Mouse (Mus musculus): ENCODE measurements at regions not wholly inside any gene's neighbourhood (a gene's known extent, or its start where the extent isn't known, plus 50 kb on each side); places are given as distances from the start of the nearest gene placed in this dataset.
"Not testable (repeated sequence)": the region's sequence is repeated elsewhere in the genome, so short reads cannot be mapped to it uniquely, and the experiment has no call there.

DNA sequence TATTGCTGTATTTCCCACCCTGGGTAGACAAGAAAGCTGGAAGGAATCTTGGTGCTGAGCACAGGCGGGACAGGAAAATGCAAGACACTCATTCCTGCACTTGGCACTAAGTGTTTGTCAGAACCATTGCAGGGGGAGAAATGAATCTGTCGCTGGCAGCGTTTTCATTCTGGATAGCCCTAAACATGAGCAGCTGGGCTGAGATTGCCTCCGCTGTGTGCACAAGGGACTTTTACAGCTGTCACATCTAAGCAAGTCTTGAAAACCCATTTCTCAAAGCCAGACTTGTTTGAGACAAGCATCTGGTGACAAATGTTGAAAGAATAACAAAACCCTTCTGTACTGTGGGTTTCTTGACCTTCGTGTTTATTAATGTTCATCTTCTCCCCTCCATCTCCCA lies 438.4 kb upstream of the Jmjd1c start:
- no peak for DNase-seq (ENCODE audit: low spot score)
- H3K27me3 ChIP-seq (ENCODE audit: insufficient read depth, low read length), result no peaks in the 10 kb centered on the region
- no peaks in the 10 kb centered on the region for H3K4me1 ChIP-seq (ENCODE audit: insufficient read depth, low read depth, low read length)
- no peaks in the 10 kb centered on the region for H3K36me3 ChIP-seq (replicated peaks)
- TF ChIP-seq POLR2AphosphoS5 (IDR thresholded peaks at IDR 0.05; ENCODE audit: insufficient replicate concordance, low read depth, low read length) (no peak), GATA1 (IDR thresholded peaks at IDR 0.05; ENCODE audit: borderline replicate concordance, low read length) (no peak), GATA2 (IDR thresholded peaks at IDR 0.05; ENCODE audit: borderline replicate concordance, low read depth, low read length) (no peak), TAL1 (conservative IDR thresholded peaks at IDR 0.05; ENCODE audit: low read depth, low read length) (no peak), CTCF (IDR thresholded peaks at IDR 0.05; ENCODE audit: low read depth, low read length) (no peak)
- H3K4me3 ChIP-seq (ENCODE audit: low read depth, low read length), result no peak overlapping the region
- H3K9me3 ChIP-seq (replicated peaks), result peaks cover 9% of the 10 kb centered on the region
- ATAC-seq (ENCODE audit: extremely low read depth, insufficient number of reproducible peaks, low FRiP score, poor library complexity, severe bottlenecking), result no peak

DNA sequence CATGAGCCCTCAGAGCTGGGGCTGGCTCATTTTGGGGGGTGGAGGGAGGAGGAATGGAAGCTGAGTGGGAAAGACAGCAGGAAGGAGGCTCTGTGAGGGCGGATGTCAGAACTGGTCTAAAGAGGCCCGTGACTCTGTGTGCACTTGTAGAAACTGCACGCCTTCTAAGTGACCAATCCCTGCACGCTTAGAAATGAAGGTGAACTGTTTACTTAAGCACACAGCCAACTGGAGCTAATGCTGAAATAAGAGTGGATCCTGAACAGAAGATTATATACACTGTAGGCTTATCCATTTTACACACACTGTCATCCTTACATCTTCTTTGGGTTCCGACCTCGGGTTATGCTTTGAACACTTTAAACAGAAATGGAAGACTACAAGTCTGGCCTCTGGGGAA lies 412.8 kb upstream of the Jmjd1c start:
- H3K4me1 ChIP-seq (ENCODE audit: insufficient read depth, low read depth, low read length), result no peaks in the 10 kb centered on the region
- TF ChIP-seq GATA1 (IDR thresholded peaks at IDR 0.05; ENCODE audit: borderline replicate concordance, low read length), result no peak
- TF ChIP-seq TAL1 (conservative IDR thresholded peaks at IDR 0.05; ENCODE audit: low read depth, low read length), result no peak
- TF ChIP-seq CTCF (IDR thresholded peaks at IDR 0.05; ENCODE audit: low read depth, low read length), result no peak
- no peak for TF ChIP-seq GATA2 (IDR thresholded peaks at IDR 0.05; ENCODE audit: borderline replicate concordance, low read depth, low read length)
- TF ChIP-seq POLR2AphosphoS5 (IDR thresholded peaks at IDR 0.05; ENCODE audit: insufficient replicate concordance, low read depth, low read length), result no peak
- no peaks in the 10 kb centered on the region for H3K36me3 ChIP-seq (replicated peaks)
- no peak overlapping the region for H3K4me3 ChIP-seq (ENCODE audit: low read depth, low read length)
- no peaks in the 10 kb centered on the region for H3K27me3 ChIP-seq (ENCODE audit: insufficient read depth, low read length)
- DNase-seq (ENCODE audit: low spot score) (no peak), ATAC-seq (ENCODE audit: extremely low read depth, insufficient number of reproducible peaks, low FRiP score, poor library complexity, severe bottlenecking) (no peak)
- peaks cover 11% of the 10 kb centered on the region for H3K9me3 ChIP-seq (replicated peaks)

DNA sequence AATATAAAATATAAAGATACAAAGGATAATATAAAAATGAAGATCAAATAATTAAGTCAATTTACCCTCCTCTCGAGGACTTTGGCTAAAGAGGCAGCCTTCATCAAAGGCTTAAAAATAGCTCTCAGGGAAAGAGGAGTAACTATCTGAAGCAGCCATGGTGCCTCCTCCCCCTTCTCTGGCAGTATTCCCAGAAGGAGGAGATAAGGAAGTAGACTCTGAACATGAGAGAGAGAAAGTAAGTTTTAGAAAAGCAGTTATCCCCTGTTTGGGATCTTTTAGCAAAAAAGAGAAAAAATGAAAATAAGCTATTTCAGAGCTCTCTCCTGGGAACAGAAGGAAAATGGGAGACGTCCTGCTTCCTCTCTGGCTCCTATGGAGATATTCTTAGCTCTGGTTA lies 406.7 kb upstream of the Jmjd1c start:
- H3K36me3 ChIP-seq (replicated peaks); H3K4me3 ChIP-seq (ENCODE audit: low read depth, low read length); H3K27me3 ChIP-seq (ENCODE audit: insufficient read depth, low read length); ATAC-seq (ENCODE audit: extremely low read depth, insufficient number of reproducible peaks, low FRiP score, poor library complexity, severe bottlenecking); DNase-seq (ENCODE audit: low spot score); H3K4me1 ChIP-seq (ENCODE audit: insufficient read depth, low read depth, low read length): not testable (repeated sequence)
- H3K9me3 ChIP-seq (replicated peaks), result peaks cover 11% of the 10 kb centered on the region

DNA sequence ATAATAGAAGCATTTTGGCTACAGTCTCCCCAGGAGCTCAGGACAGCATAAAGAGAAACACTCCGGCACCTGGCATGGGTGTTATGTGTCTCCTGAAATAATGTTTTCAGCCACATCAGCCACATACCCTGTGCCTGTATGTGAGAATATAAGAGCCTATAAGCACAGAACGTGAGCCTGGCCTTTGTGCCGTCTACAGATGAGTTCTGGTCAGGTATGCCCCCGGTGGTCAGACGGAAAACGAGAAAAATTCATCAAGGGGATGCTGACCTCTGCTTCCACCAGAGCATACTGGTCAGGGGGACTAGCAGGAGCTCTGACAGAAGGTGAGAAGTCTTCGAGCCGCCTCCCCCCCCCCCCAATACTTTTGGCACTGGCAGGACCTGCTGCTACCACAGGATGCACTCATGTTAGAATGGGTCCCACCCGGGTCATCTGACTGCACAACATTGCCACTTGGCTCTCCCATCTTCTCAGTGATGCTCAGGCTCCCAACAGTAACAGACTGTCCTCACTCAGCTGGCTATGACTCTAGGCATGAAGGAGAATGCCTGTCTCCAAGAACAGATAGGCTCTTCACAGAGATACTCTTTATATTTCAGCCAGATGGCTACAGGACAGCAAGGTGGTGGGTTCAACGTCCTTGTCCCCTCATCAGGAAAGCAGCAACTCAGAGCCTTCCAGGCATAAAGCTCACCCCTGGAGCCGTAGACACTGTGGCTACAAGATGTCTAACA lies 401.2 kb upstream of the Jmjd1c start:
- ATAC-seq (ENCODE audit: extremely low read depth, insufficient number of reproducible peaks, low FRiP score, poor library complexity, severe bottlenecking) (no peak), DNase-seq (ENCODE audit: low spot score) (no peak)
- peaks cover 20% of the 10 kb centered on the region for H3K9me3 ChIP-seq (replicated peaks)
- H3K27me3 ChIP-seq (ENCODE audit: insufficient read depth, low read length), result no peaks in the 10 kb centered on the region
- H3K4me1 ChIP-seq (ENCODE audit: insufficient read depth, low read depth, low read length), result no peaks in the 10 kb centered on the region
- H3K36me3 ChIP-seq (replicated peaks), result no peaks in the 10 kb centered on the region
- no peak overlapping the region for H3K4me3 ChIP-seq (ENCODE audit: low read depth, low read length)
- TF ChIP-seq GATA2 (IDR thresholded peaks at IDR 0.05; ENCODE audit: borderline replicate concordance, low read depth, low read length) (no peak), POLR2AphosphoS5 (IDR thresholded peaks at IDR 0.05; ENCODE audit: insufficient replicate concordance, low read depth, low read length) (no peak), CTCF (IDR thresholded peaks at IDR 0.05; ENCODE audit: low read depth, low read length) (no peak), GATA1 (IDR thresholded peaks at IDR 0.05; ENCODE audit: borderline replicate concordance, low read length) (no peak), TAL1 (conservative IDR thresholded peaks at IDR 0.05; ENCODE audit: low read depth, low read length) (no peak)

DNA sequence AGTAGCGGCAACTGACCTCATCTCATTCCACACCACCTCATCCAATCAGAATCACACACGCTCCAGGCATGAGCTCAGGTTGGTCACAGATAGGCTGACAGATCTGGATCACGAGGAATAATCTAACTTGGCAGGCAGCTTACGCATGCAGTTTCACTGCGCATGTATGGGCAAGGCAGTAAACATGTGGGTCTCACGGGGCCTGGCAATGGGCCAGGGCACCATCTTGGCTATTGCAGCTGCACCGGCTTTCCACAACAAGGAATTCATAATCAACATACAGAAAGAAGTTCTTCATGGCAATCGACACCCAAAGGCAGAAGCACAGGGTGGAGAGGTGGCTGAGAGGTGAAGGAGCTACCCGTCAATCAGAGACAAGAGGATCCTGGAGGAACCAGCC lies 381.0 kb upstream of the Jmjd1c start:
- H3K4me3 ChIP-seq (ENCODE audit: low read depth, low read length); DNase-seq (ENCODE audit: low spot score); ATAC-seq (ENCODE audit: extremely low read depth, insufficient number of reproducible peaks, low FRiP score, poor library complexity, severe bottlenecking); H3K4me1 ChIP-seq (ENCODE audit: insufficient read depth, low read depth, low read length); H3K36me3 ChIP-seq (replicated peaks); H3K27me3 ChIP-seq (ENCODE audit: insufficient read depth, low read length): not testable (repeated sequence)
- H3K9me3 ChIP-seq (replicated peaks), result peaks cover 11% of the 10 kb centered on the region

DNA sequence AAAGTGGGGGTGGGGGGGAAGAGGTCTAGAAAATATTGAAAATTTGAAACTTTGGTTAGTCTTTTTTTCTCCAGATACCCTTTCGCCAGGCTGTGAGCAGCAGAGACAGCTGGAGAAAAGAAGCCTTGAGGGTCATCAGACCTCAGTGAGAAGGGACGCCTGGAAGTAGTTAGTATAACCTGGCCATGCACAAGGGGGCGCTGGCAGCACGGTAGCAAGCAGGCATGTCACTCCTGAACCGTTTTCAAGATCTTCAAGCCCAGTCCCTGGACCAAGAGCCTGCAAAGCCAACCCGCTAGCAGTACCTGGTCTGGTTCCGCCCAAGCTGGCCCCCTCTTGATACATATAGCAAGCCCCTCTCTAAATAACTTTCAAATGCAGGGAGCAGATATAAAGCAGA lies 378.0 kb upstream of the Jmjd1c start:
- peaks cover 11% of the 10 kb centered on the region for H3K9me3 ChIP-seq (replicated peaks)
- no peak for TF ChIP-seq POLR2AphosphoS5 (IDR thresholded peaks at IDR 0.05; ENCODE audit: insufficient replicate concordance, low read depth, low read length)
- TF ChIP-seq GATA2 (IDR thresholded peaks at IDR 0.05; ENCODE audit: borderline replicate concordance, low read depth, low read length), result no peak
- no peak for TF ChIP-seq CTCF (IDR thresholded peaks at IDR 0.05; ENCODE audit: low read depth, low read length)
- no peak for TF ChIP-seq TAL1 (conservative IDR thresholded peaks at IDR 0.05; ENCODE audit: low read depth, low read length)
- no peak for TF ChIP-seq GATA1 (IDR thresholded peaks at IDR 0.05; ENCODE audit: borderline replicate concordance, low read length)

DNA sequence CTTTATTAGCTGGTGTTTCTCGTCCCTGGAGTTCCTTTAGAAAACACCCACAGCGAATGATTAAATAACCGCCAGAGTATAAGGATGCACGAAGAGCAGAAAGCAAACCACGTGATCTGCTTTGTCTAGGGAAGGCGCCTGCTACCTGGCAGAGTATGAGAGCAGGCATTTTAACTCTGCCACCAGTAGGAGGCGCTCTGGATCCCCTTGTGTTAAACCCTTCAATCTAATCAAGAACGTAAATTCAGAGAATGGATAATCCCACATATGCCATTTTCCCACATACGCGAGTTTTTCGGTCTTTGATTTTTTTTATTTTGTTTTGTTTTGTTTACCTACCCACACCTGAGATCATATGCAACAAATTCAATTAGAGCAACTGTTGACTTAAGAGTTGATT lies 376.1 kb upstream of the Jmjd1c start:
- Histone ChIP-seq H3K4me1 (ENCODE audit: insufficient read depth, low read depth, low read length) (no peaks in the 10 kb centered on the region), H3K4me3 (ENCODE audit: low read depth, low read length) (no peak overlapping the region), H3K9me3 (replicated peaks) (peaks cover 11% of the 10 kb centered on the region), H3K27me3 (ENCODE audit: insufficient read depth, low read length) (no peaks in the 10 kb centered on the region), H3K36me3 (replicated peaks) (no peaks in the 10 kb centered on the region)
- TF ChIP-seq POLR2AphosphoS5 (IDR thresholded peaks at IDR 0.05; ENCODE audit: insufficient replicate concordance, low read depth, low read length) (no peak), CTCF (IDR thresholded peaks at IDR 0.05; ENCODE audit: low read depth, low read length) (no peak), TAL1 (conservative IDR thresholded peaks at IDR 0.05; ENCODE audit: low read depth, low read length) (no peak), GATA1 (IDR thresholded peaks at IDR 0.05; ENCODE audit: borderline replicate concordance, low read length) (no peak), GATA2 (IDR thresholded peaks at IDR 0.05; ENCODE audit: borderline replicate concordance, low read depth, low read length) (no peak)
- no peak for ATAC-seq (ENCODE audit: extremely low read depth, insufficient number of reproducible peaks, low FRiP score, poor library complexity, severe bottlenecking)
- DNase-seq (ENCODE audit: low spot score), result no peak

More for the DNA sequence above, 378.0 kb upstream of the Jmjd1c start:
- no peaks in the 10 kb centered on the region for H3K27me3 ChIP-seq (ENCODE audit: insufficient read depth, low read length)
- ATAC-seq (ENCODE audit: extremely low read depth, insufficient number of reproducible peaks, low FRiP score, poor library complexity, severe bottlenecking), result no peak
- DNase-seq (ENCODE audit: low spot score), result no peak
- no peaks in the 10 kb centered on the region for H3K4me1 ChIP-seq (ENCODE audit: insufficient read depth, low read depth, low read length)
- H3K4me3 ChIP-seq (ENCODE audit: low read depth, low read length), result no peak overlapping the region
- no peaks in the 10 kb centered on the region for H3K36me3 ChIP-seq (replicated peaks)
